Mouse (Mus musculus) limb, embryonic 14.5 days (tissue): ENCODE results near the gene Ecm1. TPM values are rescaled to one million over a fixed set of nuclear protein-coding genes. Genes with fewer than 3 reads are reported as not detected.

Experiments
- ATAC-seq: fragments of 200-750 bp; cut with Nextera tagmentation; 2 replicates; pipeline ENCODE4 v1.8.0; 2017; ENCODE audit warnings: low read depth, moderate number of reproducible peaks, moderate TSS enrichment; ENCODE audit not compliant: low FRiP score
- DNase-seq: peaks from one replicate; pipeline ENCODE4 v3.0.0-alpha.2; 2015; ENCODE audit warnings: low spot score
- H3K27ac ChIP-seq: fragments of 300-500 bp; sonication (generic); replicated peaks from 2 replicates; pipeline ENCODE4 v1.5.1; 2014; ENCODE audit warnings: low read depth, mild to moderate bottlenecking, low read length, moderate library complexity, mixed read lengths
- H3K27me3 ChIP-seq: fragments of 300-500 bp; sonication (generic); 2 replicates; pipeline ENCODE4 v1.6.1; 2014; ENCODE audit warnings: low read length, mixed read lengths; ENCODE audit not compliant: control insufficient read depth, insufficient read depth
- H3K36me3 ChIP-seq: fragments of 300-500 bp; sonication (generic); 2 replicates; pipeline ENCODE4 v1.6.1; 2014; ENCODE audit warnings: mild to moderate bottlenecking, low read length, moderate library complexity, mixed read lengths; ENCODE audit not compliant: control insufficient read depth, insufficient read depth
- H3K4me1 ChIP-seq: fragments of 300-500 bp; sonication (generic); 2 replicates; pipeline ENCODE4 v1.6.1; 2014; ENCODE audit warnings: antibody characterized with exemption, low read length, mixed read lengths; ENCODE audit not compliant: control insufficient read depth, insufficient read depth
- H3K4me2 ChIP-seq: fragments of 300-500 bp; sonication (generic); replicated peaks from 2 replicates; pipeline ENCODE4 v1.6.1; 2014; ENCODE audit warnings: low read depth, mild to moderate bottlenecking, low read length, moderate library complexity; ENCODE audit not compliant: severe bottlenecking
- H3K4me3 ChIP-seq: fragments of 300-500 bp; sonication (generic); replicated peaks from 2 replicates; pipeline ENCODE4 v1.5.1; 2014; ENCODE audit warnings: low read length
- H3K9ac ChIP-seq: fragments of 300-500 bp; sonication (generic); 2 replicates; pipeline ENCODE4 v1.6.1; 2014; ENCODE audit warnings: mild to moderate bottlenecking, low read depth, low read length, moderate library complexity; ENCODE audit not compliant: severe bottlenecking
- H3K9me3 ChIP-seq: fragments of 300-500 bp; sonication (generic); 2 replicates; pipeline ENCODE4 v1.6.1; 2016; ENCODE audit warnings: low read length; ENCODE audit not compliant: control insufficient read depth
- POLR2A ChIP-seq: fragments of 200-500 bp; IDR thresholded peaks from 2 replicates; pipeline ENCODE4 v1.8.0; 2012; ENCODE audit warnings: inconsistent platforms, mild to moderate bottlenecking, moderate library complexity, borderline replicate concordance; ENCODE audit not compliant: insufficient read depth, insufficient read length; ENCODE audit errors: extremely low read depth
- WGBS: fragments of 180-500 bp; shearing (Covaris S2); extraction: QIAGEN DNeasy Blood & Tissue Kit; methylation state at CpG from one replicate; pipeline ENCODE4 v1.1.7; 2014; 5-methylcytosine and 5-hydroxymethylcytosine counted together
- polyA plus RNA-seq, 2 experiments: library from polyadenylated mRNA; depleted of rRNA in 1 of 2; stranded (reverse) in 1 of 2; unstranded in 1 of 2; fragments of >200 nt; fragmentation: Nextera tagmentation in 1 of 2; extraction: Ambion mirVana in 1 of 2; gene quantifications; 2 replicates each; pipeline versions ENCODE4 v1.2.1 to v1.2.3; 2012 to 2014

Ecm1 gene
- polyA plus RNA-seq, 2 experiments = 11.8 to 16.2 TPM

DNA sequence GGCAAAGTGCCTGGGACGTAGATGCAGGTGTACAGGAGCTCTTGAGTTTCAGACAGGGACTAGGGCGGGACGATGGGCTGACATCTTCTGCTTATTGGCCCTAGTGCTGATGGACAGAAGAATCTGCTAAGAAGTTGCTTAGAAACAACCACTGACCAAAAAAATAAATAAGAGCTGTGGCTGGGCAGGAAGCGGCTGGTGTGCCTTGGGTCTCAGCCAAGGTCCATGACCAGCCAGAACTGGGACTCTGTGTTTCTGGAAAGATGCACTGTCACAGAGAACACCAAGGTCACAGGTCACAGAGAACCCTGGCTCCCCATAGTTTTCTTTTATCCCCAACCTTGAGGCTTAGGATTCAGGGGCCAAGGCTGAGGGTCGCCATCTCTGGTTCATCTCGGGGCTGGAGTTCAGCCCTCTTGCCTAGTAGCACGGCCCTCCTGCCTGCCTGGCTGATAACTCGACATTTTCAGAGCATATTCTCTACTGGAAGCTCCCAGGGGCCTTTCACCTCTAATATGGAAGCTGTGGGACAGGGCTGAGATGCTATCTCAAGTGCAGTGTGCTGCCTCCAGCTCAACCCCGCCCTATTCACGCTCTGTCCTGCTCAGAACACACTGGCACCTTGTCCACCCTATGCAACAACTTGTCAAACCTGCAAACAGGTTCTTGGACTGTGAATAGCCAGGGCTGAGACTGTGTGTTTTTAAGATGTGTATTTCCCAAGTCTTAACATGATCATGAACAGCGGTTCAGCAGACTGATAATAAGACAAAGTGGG is 6.4 kb downstream of the Ecm1 start:
- no peaks in the 10 kb centered on the region for H3K4me1 ChIP-seq
- ATAC-seq (no peak), DNase-seq (no peak)
- no peak overlapping the region for H3K9ac ChIP-seq
- H3K27ac ChIP-seq = no peak overlapping the region
- H3K9me3 ChIP-seq = no peaks in the 10 kb centered on the region
- TF ChIP-seq POLR2A = no peak
- H3K4me3 ChIP-seq = no peak overlapping the region
- H3K27me3 ChIP-seq = no peaks in the 10 kb centered on the region
- H3K4me2 ChIP-seq = no peak overlapping the region
- H3K36me3 ChIP-seq = peaks cover 20% of the 10 kb centered on the region
- 88% methylated on average over 11 of the region's 11 CpGs for WGBS

- no peaks in the 10 kb centered on the region for H3K4me1 ChIP-seq
- DNase-seq (no peak), ATAC-seq (no peak)
- no peak overlapping the region for H3K4me3 ChIP-seq
- no peak overlapping the region for H3K4me2 ChIP-seq
- H3K9ac ChIP-seq = no peak overlapping the region
- H3K27me3 ChIP-seq = no peaks in the 10 kb centered on the region
- no peaks in the 10 kb centered on the region for H3K9me3 ChIP-seq
- WGBS = 94% methylated on average over 9 of the region's 9 CpGs
- TF ChIP-seq POLR2A = no peak
- peaks cover 20% of the 10 kb centered on the region for H3K36me3 ChIP-seq
- H3K27ac ChIP-seq = no peak overlapping the region
Measured at GRCm38 (mm10) chr3:95732297-95732696, 7.1 kb downstream of the Ecm1 start.

GRCm38 (mm10) chr3:95731802-95732201 is 7.6 kb downstream of the Ecm1 start:
- peaks cover 20% of the 10 kb centered on the region for H3K36me3 ChIP-seq
- DNase-seq (no peak), ATAC-seq (no peak)
- no peaks in the 10 kb centered on the region for H3K27me3 ChIP-seq
- no peaks in the 10 kb centered on the region for H3K4me1 ChIP-seq
- no peaks in the 10 kb centered on the region for H3K9me3 ChIP-seq
- H3K27ac ChIP-seq = no peak overlapping the region
- no peak for TF ChIP-seq POLR2A
- no peak overlapping the region for H3K4me2 ChIP-seq
- 80% methylated on average over 4 of the region's 4 CpGs for WGBS
- no peak overlapping the region for H3K9ac ChIP-seq
- no peak overlapping the region for H3K4me3 ChIP-seq

DNA sequence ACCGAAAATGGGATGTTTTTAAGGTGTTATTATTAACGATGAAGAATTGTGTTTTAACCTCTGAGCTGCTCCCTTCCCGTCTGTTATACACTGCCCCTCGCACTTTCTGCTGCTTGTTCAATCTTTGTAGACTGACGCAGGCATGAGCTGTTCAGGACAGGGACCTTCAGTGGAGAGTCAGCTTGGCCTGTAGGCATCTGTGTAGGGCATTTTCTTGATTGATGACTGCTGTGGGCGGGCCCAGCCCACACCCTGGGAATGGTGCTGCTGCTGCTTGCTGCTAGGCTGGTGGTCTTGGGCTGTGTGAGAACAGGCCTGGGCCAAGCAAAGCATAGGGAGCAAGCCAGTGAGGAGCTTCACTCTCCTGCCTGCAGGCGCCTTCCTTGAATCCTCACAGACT is 8.9 kb downstream of the Ecm1 start:
- Histone ChIP-seq H3K9ac (no peak overlapping the region), H3K4me1 (no peaks in the 10 kb centered on the region), H3K4me2 (no peak overlapping the region), H3K27me3 (no peaks in the 10 kb centered on the region), H3K9me3 (no peaks in the 10 kb centered on the region), H3K27ac (no peak overlapping the region), H3K4me3 (no peak overlapping the region), H3K36me3 (peaks cover 10% of the 10 kb centered on the region)
- DNase-seq (no peak), ATAC-seq (no peak)
- WGBS = 69% methylated on average over 7 of the region's 7 CpGs
- TF ChIP-seq POLR2A = no peak

GRCm38 (mm10) chr3:95728906-95729305 is 10.5 kb downstream of the Ecm1 start:
- WGBS = 66% methylated on average over 2 of the region's 2 CpGs
- Histone ChIP-seq H3K36me3 (0 out of 2 replicates have a peak, but pooled peaks cover under 1% of the 10 kb centered on the region), H3K4me1 (no peaks in the 10 kb centered on the region), H3K27ac (no peak overlapping the region), H3K9me3 (no peaks in the 10 kb centered on the region), H3K9ac (no peak overlapping the region), H3K27me3 (no peaks in the 10 kb centered on the region), H3K4me3 (no peak overlapping the region), H3K4me2 (no peak overlapping the region)
- DNase-seq (no peak), ATAC-seq (no peak)
- TF ChIP-seq POLR2A = no peak
